Mouse (Mus musculus): ENCODE results near the gene Usp15. TPM values are rescaled to one million over a fixed set of nuclear protein-coding genes. Genes with fewer than 3 reads are reported as not detected.

The Usp15 gene
- polyA plus RNA-seq, 1 experiment from 2014 or later = 70.4 TPM

- under 1% methylated on average over 48 of the region's 48 CpGs for WGBS
- no peaks in the 10 kb centered on the region for H3K9me3 ChIP-seq (replicated peaks)
- H3K27ac ChIP-seq (ENCODE audit: poor library complexity, severe bottlenecking) = peak overlapping the region; percentile 81
- peak overlapping the region; percentile 72 for H3K4me2 ChIP-seq
- H3K27me3 ChIP-seq (replicated peaks) = no peaks in the 10 kb centered on the region
- H3K36me3 ChIP-seq = peaks cover 11% of the 10 kb centered on the region; the same call in 1 of the 2 replicates
- H3K4me1 ChIP-seq (replicated peaks) = peaks cover 27% of the 10 kb centered on the region
- ATAC-seq (ENCODE audit: insufficient number of reproducible peaks, low FRiP score) = peak; percentile 65
- H3K9ac ChIP-seq = peak overlapping the region; percentile 98
- H3K4me3 ChIP-seq = peak overlapping the region; percentile 92
Measured at GRCm38 (mm10) chr10:123075751-123076242, 121.0 kb downstream of the Usp15 start.

- H3K4me2 ChIP-seq = 0 out of 2 replicates have a peak overlapping the region, but pooled peaks have one; percentile 2
- H3K36me3 ChIP-seq = peaks cover 23% of the 10 kb centered on the region
- H3K27ac ChIP-seq (ENCODE audit: poor library complexity, severe bottlenecking) = peak overlapping the region; percentile 19
- no peaks in the 10 kb centered on the region; the same call in 1 of the 2 replicates for H3K9me3 ChIP-seq (replicated peaks)
- H3K4me1 ChIP-seq (replicated peaks) = peaks cover 27% of the 10 kb centered on the region
- 28% methylated on average over 2 of the region's 2 CpGs for WGBS
- H3K27me3 ChIP-seq (replicated peaks) = no peaks in the 10 kb centered on the region
- H3K4me3 ChIP-seq = no peak overlapping the region
- no peak for ATAC-seq (ENCODE audit: insufficient number of reproducible peaks, low FRiP score)
- no peak overlapping the region for H3K9ac ChIP-seq
Measured at GRCm38 (mm10) chr10:123071997-123072396, 124.8 kb downstream of the Usp15 start.

GRCm38 (mm10) chr10:123063021-123063420 is 133.8 kb downstream of the Usp15 start:
- H3K4me1 ChIP-seq (replicated peaks) = peaks cover 23% of the 10 kb centered on the region
- H3K9me3 ChIP-seq (replicated peaks) = no peaks in the 10 kb centered on the region
- no peak for ATAC-seq (ENCODE audit: insufficient number of reproducible peaks, low FRiP score)
- 0 out of 2 replicates have a peak overlapping the region, but pooled peaks have one; percentile 23 for H3K27ac ChIP-seq (ENCODE audit: poor library complexity, severe bottlenecking)
- H3K36me3 ChIP-seq = peaks cover 5% of the 10 kb centered on the region; the same call in 1 of the 2 replicates
- no peak overlapping the region for H3K9ac ChIP-seq
- H3K27me3 ChIP-seq (replicated peaks) = no peaks in the 10 kb centered on the region
- no peak overlapping the region for H3K4me2 ChIP-seq
- 70% methylated on average over 2 of the region's 2 CpGs for WGBS
- H3K4me3 ChIP-seq = no peak overlapping the region

GRCm38 (mm10) chr10:123060831-123061230 is 136.0 kb downstream of the Usp15 start:
- Histone ChIP-seq H3K9ac (no peak overlapping the region), H3K36me3 (peaks cover 10% of the 10 kb centered on the region; the same call in 1 of the 2 replicates), H3K4me2 (peak overlapping the region; percentile 30), H3K27me3 (replicated peaks) (no peaks in the 10 kb centered on the region), H3K4me1 (replicated peaks) (peaks cover 28% of the 10 kb centered on the region), H3K27ac (ENCODE audit: poor library complexity, severe bottlenecking) (peak overlapping the region; percentile 75), H3K4me3 (no peak overlapping the region), H3K9me3 (replicated peaks) (no peaks in the 10 kb centered on the region)
- 54% methylated on average over 6 of the region's 6 CpGs for WGBS
- peak; percentile 53; the same call in 1 of the 2 replicates for ATAC-seq (ENCODE audit: insufficient number of reproducible peaks, low FRiP score)

- no peak overlapping the region for H3K27ac ChIP-seq (ENCODE audit: poor library complexity, severe bottlenecking)
- H3K4me3 ChIP-seq = no peak overlapping the region
- H3K36me3 ChIP-seq = peaks cover 10% of the 10 kb centered on the region; the same call in 1 of the 2 replicates
- H3K27me3 ChIP-seq (replicated peaks) = no peaks in the 10 kb centered on the region
- no peaks in the 10 kb centered on the region for H3K9me3 ChIP-seq (replicated peaks)
- H3K4me2 ChIP-seq = no peak overlapping the region
- no peak overlapping the region for H3K9ac ChIP-seq
- H3K4me1 ChIP-seq (replicated peaks) = peaks cover 41% of the 10 kb centered on the region
- WGBS = 88% methylated on average over 1 of the region's 1 CpGs
- ATAC-seq (ENCODE audit: insufficient number of reproducible peaks, low FRiP score) = no peak
Measured at GRCm38 (mm10) chr10:123057082-123057481, 139.7 kb downstream of the Usp15 start.

GRCm38 (mm10) chr10:123056463-123056862 is 140.3 kb downstream of the Usp15 start:
- no peak overlapping the region for H3K9ac ChIP-seq
- H3K36me3 ChIP-seq = peaks cover 10% of the 10 kb centered on the region; the same call in 1 of the 2 replicates
- no peak for ATAC-seq (ENCODE audit: insufficient number of reproducible peaks, low FRiP score)
- 82% methylated on average over 10 of the region's 10 CpGs for WGBS
- H3K4me2 ChIP-seq = no peak overlapping the region
- no peaks in the 10 kb centered on the region for H3K9me3 ChIP-seq (replicated peaks)
- no peak overlapping the region for H3K27ac ChIP-seq (ENCODE audit: poor library complexity, severe bottlenecking)
- peaks cover 39% of the 10 kb centered on the region for H3K4me1 ChIP-seq (replicated peaks)
- no peak overlapping the region for H3K4me3 ChIP-seq
- no peaks in the 10 kb centered on the region for H3K27me3 ChIP-seq (replicated peaks)

GRCm38 (mm10) chr10:123055205-123056000 is 141.4 kb downstream of the Usp15 start:
- H3K9me3 ChIP-seq (replicated peaks) = no peaks in the 10 kb centered on the region
- no peaks in the 10 kb centered on the region for H3K27me3 ChIP-seq (replicated peaks)
- no peak for ATAC-seq (ENCODE audit: insufficient number of reproducible peaks, low FRiP score)
- H3K4me1 ChIP-seq (replicated peaks) = peaks cover 32% of the 10 kb centered on the region
- H3K9ac ChIP-seq = no peak overlapping the region
- H3K4me2 ChIP-seq = no peak overlapping the region
- peak overlapping the region; percentile 51 for H3K27ac ChIP-seq (ENCODE audit: poor library complexity, severe bottlenecking)
- peaks cover 17% of the 10 kb centered on the region for H3K36me3 ChIP-seq
- no peak overlapping the region for H3K4me3 ChIP-seq
- 53% methylated on average over 9 of the region's 9 CpGs for WGBS

Small RNA genes lying within 50 kb of the gene (microRNA-seq; reads per million reads assigned to microRNA genes)
- gene Gm27920 = 0.71 reads per million

Other genes starting within 250 kb of the Usp15 start
- 35.9 and 39.9 TPM in 2 replicates for gene Mon2, start 120.5 kb downstream of the Usp15 start, polyA plus RNA-seq (2016; fragmentation: Nextera tagmentation; extraction: Ambion mirVana)
- gene Fam19a2, start 67.0 kb upstream of the Usp15 start, polyA plus RNA-seq (2016; fragmentation: Nextera tagmentation; extraction: Ambion mirVana) = 0.58 and 1.00 TPM in 2 replicates

Measured in heart, embryonic 12.5 days (tissue).